Mouse (Mus musculus) brain, adult 2 months (tissue): ENCODE measurements around the gene Pde7b.

Experiments
- DNase-seq: peaks from one replicate; pipeline ENCODE4 v3.0.0; 2011; ENCODE audit warnings: low read depth, low spot score

The Pde7b gene

DNA sequence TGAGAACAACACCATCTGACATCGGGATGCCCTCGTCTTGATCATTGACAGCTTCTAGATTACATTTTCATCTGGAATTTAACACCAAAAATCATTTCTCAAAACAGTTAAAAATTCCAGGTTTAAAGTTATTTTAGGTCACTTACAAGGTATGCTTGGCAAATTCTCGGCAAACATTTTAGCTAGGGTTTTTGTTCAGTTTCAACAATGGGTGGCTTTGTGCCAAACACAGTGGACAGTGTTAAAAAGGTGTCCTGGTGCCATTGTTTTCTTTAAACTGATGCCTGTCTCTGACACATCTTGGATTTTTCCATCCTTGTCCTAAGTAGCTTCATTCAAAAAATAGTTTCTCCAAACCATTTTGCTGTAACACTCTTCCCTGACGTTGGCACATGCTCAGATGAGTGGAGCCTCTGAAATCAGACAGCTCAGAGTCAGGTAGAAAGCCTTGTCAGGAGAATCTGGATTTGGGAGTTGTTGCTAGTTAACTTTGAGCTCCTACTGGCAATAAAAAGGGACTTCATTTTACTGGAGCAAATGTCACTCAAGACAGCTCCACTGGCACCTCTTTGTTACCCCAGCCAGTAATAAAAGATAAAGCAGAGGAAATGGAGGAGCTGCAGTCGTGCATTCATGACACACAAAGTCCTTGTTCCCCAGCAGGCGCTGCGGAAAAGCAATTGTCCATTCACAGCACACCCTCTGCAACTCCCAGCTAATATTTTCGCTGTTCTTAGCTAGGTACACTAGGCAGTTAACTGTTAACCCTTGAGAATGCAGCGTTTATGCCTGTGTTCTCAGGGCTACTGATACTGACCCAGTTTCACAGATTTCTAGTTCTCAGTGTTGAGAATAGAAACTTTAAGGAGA lies 2.0 kb downstream of the Pde7b start:
- DNase-seq = peak; percentile 68

GRCm38 (mm10) chr10:20719201-20719600 lies 5.7 kb downstream of the Pde7b start:
- no peak for DNase-seq

DNA sequence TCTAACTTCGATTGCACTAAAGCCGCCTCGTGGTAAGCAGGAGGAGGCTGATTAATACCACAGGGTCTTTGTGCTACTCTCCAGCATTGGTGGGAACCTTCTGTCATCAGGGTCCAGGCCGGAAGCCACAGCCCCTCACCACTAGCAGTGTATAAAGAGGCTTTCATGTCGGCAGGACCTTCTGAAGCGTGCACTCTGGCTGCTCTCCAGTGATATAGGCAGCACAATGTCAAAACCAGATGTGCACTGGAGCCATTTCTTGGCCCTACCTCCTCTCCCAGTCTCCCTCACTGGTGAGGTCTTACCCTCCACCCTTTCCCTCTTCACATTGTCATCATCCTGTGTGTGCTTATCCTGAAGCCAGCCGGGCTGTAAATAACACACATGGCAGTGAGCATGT lies 24.2 kb downstream of the Pde7b start:
- DNase-seq = no peak

GRCm38 (mm10) chr10:20699874-20700273 lies 25.0 kb downstream of the Pde7b start:
- DNase-seq = peak; percentile 26

- DNase-seq = no peak
These were observed 29.2 kb downstream of the Pde7b start for GRCm38 (mm10) chr10:20695637-20696036.

- DNase-seq = peak; percentile 31
These were observed 34.9 kb downstream of the Pde7b start for GRCm38 (mm10) chr10:20690002-20690401.

GRCm38 (mm10) chr10:20684151-20684550 lies 40.7 kb downstream of the Pde7b start:
- DNase-seq = no peak

DNA sequence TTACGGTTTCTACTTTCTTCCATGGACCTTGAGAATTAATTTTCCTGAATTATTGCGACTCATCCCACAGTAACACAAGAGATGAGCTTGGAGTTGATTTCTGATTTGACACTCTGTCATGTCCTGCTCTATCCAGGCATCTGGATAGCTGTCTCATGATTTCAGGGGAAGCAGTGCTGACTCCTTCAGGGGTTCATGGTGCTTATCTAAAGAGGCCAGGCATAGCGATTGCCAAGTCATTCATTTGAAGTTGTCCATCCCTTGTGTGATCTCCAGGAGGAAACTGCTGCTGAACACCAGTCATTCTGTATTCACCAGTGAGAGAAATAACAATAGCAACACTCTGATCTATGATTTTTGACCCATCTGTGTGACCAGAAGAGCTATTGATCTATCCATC lies 43.9 kb downstream of the Pde7b start:
- no peak for DNase-seq

DNA sequence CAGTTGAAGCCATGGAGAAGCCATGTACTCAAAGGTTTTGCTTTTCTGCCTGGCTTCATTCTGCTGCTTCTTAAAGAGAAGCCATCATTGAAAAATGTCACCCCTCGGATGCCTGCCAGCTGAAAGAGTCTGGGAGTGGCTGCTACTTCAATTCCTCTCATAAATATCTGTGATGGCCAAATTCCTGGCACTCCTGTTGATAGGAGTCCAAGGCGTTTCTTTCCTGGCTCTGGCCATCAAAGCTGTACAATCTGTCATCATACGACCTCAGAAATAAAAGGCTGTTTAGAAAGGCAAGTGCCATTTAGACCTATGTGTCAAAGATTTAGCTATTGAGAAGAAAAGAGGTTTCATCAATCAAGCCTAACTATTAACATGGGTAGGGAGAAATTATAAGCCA lies 49.6 kb downstream of the Pde7b start:
- no peak for DNase-seq

DNA sequence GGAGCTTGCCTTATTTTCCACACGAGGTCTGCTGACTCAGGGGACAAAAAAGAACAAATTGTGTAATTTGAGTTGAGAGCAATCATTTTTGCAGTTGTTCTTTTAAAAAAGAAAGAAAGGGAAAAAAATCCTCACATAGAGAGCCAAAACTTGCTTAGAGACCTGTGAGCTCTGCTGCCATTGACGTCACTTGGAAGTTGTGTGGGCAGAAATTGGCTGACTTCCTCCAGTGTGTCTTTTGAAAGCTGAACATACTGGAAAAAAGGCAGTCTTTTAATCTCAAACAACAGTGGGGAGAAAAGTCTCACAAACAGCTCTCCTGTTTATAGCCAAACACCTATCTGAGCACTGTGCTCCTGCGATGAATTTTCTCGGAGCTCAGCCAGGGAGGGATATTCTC lies 51.1 kb downstream of the Pde7b start:
- peak; percentile 94 for DNase-seq

GRCm38 (mm10) chr10:20672591-20672990 lies 52.3 kb downstream of the Pde7b start:
- peak; percentile 44 for DNase-seq

DNA sequence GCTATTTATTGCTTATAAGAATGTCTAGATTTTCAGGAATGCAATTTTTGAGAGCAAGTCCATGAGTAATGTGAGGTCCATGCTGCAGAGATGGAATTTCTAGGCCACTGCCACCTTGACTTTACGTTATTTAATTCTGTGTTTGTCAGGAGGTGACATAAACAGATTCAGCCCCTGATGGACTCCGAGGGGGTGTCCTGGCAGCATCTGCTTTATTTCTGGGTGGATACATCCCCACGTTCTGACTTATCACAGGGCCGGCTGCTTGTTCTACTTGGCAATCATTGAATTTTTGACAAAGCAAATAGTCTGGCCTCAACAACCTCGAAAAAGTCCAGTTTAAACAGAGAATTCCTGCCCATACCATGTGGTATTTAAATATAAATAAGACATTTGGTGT lies 53.3 kb downstream of the Pde7b start:
- no peak for DNase-seq

DNA sequence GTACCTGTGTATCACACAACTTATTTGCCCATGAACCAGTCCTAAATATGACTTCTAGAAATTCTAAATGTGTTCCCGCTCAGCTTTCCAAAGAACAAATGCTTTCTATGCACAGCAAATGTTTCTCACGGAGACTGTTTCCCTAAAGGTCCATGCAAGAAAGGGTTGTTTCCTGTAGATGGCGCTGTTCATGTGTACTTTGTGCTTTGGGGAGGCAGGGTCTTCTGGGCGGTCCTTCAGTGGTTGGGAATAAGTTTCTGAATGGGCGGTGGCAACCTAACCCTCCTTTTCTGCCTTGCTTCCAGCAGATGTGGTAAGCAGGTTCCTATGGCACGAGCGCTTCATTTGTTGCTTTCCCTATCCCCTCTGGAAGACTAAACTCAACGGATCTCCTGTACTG lies 54.3 kb downstream of the Pde7b start:
- no peak for DNase-seq

DNA sequence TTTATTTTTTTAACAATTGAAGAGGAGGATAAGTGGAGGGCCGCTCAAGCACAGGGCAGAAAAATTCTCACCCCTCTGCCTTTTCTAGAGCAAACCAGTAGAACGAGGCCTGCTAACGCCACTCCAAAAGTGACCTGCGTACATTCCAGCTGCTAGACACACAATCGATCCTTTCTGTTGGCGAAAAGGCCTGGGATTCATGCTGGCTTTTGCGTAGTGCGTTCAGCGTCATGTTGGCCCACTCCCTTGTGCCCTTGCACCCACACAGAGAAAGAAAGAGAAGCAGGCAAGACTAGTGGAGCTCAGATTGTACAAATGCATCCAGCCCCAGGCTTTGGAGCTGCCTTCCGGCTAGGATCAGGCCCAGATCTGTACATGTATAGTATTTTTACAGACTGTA lies 55.4 kb downstream of the Pde7b start:
- DNase-seq = peak; percentile 58

- DNase-seq = peak; percentile 33
These were observed 56.3 kb downstream of the Pde7b start for GRCm38 (mm10) chr10:20668577-20668976.

DNA sequence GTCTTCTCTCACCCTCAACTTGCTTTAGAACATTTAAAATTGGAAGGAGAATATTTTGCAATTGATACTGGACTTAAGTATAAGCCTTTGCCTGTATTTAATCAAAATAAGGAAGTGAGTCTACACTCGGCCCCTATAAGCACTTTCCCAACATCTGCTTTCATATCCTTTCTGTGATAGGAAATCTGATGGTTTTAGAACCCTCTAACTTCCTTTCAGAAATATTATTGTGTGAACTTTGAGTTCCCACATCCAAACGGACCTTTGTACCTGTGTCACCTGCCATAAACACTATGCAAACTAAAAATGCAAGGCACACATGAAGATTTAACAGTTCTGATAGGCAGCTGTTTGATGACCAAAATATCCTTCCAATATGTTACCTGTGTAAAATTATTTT lies 58.2 kb downstream of the Pde7b start:
- DNase-seq = no peak

DNA sequence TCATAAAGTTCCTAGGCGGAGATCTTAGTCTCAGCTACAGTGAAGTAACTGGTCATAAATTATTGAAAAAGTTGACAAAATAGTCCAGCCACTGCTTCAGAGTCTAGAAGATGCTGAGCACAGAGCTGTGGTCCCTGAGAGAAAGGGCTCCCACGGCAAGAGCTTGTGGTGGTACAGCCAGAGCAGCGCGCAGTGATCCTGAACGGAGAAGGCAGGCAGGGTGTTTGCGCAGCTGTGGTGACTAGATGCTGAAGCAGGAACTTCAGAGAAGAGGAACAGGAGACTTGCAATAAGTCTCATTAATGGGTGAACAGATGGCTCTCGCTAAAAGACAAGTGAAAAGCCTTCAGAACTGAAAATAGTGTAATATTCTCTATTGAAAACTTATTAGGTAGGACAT lies 61.9 kb downstream of the Pde7b start:
- peak; percentile 29 for DNase-seq

- no peak for DNase-seq
These were observed 63.2 kb downstream of the Pde7b start for GRCm38 (mm10) chr10:20661684-20662083.

DNA sequence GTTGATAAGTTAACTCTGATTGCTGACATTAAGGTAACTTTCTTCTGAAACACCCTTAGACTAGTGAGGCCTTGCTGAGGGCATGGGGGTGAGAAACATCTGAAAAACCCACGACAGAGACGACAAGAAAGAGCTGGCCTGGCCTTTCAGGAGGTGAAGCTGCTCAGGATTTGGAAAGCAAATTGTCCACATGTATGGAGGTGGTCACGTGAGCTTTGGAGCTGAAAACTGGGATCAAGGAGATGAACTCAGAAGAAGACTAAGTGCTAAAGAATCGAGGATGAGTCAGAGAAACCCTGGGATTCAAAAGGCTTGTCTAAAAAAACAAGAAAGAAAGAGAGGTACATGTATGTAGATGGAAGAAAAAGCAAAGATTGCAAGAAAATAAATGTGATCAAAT lies 65.2 kb downstream of the Pde7b start:
- no peak for DNase-seq

GRCm38 (mm10) chr10:20659268-20659667 lies 65.6 kb downstream of the Pde7b start:
- peak; percentile 38 for DNase-seq

GRCm38 (mm10) chr10:20658716-20659115 lies 66.2 kb downstream of the Pde7b start:
- peak; percentile 72 for DNase-seq

- no peak for DNase-seq
These were observed 67.4 kb downstream of the Pde7b start for GRCm38 (mm10) chr10:20657316-20658081.

GRCm38 (mm10) chr10:20654590-20654989 lies 70.3 kb downstream of the Pde7b start:
- DNase-seq = no peak
